Mouse (Mus musculus) cerebellum, adult 11 months (tissue): Measurements from ENCODE around the gene Atf6.

Experiments used
- DNase-seq: peaks from one replicate; pipeline ENCODE4 v3.0.0; 2022

The Atf6 gene

DNA sequence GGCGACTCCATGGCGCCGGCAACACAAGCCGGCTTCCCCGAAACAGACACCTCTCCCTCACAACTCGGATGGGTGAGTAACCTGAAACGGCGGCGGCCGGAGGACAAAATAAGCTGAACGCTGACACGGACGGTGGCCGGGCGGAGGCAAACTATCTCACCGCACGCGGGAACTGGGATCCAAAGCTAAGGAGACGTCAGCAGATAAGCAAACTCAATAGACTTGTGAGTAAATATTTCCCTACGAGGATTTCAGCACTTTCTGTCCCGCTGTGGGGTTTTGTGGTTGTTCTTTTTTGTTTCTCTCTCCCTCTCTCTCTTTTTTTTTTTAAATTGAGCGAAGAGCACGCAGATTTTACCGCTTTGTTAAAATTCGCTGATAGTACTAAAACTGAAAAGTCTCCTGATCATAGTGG is at the start of gene Atf6:
Gene Atf6, minus strand, starts transcription at position 81 of the 415 bp plus-strand sequence.
- peak; percentile 94 for DNase-seq

DNA sequence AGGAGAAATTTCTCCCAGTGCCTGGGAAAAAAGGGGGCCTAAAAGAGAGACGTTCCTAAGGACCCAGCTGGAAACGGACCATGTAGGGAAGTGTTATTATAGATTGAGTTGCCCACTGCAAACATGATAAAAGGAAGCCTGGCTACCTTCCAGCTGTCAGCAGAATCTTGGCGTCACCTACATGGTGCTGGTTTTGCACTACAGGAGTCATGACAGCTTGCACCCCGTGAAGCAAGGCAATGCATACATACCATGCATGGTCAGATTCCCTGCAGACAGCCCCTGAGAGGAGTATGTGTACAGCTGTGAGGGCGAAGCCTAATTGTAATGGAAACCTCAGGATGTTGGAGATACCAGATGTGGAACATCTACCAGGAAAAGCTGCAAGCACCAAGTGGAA is 48.1 kb upstream of the Atf6 start:
- DNase-seq, result no peak

DNA sequence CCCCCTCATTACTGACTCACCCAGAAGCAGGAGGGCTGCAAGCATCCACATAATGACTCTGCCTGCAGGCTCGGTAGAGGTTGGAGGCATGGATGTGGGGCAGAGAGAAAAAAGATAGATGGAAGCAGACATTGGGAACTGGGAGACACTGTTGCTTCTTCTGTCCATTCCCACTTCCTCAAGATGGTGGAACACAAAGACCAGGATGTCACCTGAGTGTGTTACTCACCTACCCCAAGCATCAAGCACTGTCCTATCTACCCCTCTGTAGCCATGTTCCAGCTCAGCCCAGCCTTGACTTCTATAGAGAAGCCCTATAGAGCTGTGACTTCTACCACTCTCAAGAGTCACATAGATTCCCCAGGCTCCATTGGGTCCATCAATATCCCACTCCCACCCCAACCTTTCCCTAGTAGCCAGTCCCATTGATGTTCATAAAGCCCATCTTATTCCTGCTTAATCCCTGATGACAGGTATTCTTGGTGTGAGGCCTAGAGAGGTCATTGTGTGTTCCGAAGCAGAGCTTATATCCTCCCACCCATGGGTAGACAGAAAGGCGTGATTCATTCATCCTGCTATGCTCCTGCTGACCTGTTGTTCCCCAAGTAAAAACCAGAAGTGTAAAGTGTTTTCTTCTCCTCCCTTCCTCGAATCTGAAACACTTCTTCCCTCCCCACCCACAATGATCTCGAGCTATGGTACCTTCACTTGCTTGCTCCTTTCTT is 45.5 kb upstream of the Atf6 start, which contains the start of gene Fcrlb:
Gene Fcrlb, minus strand, starts transcription at position 51 of the 725 bp plus-strand sequence.
- DNase-seq, result no peak

DNA sequence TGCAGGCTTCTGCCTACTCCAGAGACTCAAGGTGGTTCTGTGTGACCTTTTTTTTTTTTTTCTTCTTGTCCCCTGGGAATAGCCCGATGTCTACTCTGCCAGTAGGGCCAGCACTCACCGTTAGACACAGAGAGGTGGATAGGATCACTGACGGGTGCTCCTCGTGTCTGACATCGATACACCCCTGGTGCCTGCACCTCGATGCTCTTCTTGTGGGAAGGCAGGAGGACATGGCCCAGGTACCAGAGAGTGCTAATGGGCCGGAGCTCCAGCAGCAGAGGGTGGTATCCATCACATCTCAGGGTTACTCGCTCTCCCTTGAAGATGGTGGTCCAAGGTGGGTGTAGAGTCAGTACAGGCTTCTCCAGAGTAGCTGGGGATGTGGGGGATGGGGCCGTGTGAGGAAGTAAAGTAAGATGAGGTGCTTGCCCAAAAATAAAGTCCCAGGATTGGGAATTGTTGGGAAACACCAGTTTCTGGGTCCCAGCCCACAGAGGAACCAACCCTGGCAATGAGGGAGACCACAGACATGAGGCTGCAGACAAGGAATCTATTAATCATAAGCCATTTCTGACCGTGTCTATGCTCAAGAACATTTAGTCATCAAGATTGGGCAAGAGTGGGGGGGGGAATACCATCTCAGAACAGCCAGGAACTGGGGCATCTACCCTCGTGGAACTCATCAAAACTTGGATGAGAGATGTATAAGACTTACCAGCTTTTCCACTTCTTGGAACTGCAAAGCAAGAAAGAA is 44.5 kb upstream of the Atf6 start:
- DNase-seq, result no peak

DNA sequence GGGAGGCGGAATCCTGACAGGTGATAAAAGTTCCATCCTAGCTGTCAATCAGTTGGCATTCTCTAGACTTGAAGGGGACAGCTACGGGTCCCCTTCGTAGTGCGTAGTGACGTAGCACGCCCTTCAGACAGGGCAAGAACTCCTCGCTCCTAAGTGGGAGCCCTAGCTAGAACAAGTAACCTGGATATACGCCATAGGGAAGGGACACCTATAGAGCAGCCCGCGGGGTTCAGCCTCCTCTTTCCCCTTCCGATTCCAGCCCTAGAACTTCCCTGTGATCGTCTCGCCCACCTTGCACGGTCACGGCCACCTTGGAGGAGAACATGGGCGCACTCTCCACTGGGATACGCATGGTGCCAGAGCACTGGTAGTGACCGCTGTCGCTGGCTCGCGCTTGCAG is 40.8 kb upstream of the Atf6 start:
- peak; percentile 27 for DNase-seq

DNA sequence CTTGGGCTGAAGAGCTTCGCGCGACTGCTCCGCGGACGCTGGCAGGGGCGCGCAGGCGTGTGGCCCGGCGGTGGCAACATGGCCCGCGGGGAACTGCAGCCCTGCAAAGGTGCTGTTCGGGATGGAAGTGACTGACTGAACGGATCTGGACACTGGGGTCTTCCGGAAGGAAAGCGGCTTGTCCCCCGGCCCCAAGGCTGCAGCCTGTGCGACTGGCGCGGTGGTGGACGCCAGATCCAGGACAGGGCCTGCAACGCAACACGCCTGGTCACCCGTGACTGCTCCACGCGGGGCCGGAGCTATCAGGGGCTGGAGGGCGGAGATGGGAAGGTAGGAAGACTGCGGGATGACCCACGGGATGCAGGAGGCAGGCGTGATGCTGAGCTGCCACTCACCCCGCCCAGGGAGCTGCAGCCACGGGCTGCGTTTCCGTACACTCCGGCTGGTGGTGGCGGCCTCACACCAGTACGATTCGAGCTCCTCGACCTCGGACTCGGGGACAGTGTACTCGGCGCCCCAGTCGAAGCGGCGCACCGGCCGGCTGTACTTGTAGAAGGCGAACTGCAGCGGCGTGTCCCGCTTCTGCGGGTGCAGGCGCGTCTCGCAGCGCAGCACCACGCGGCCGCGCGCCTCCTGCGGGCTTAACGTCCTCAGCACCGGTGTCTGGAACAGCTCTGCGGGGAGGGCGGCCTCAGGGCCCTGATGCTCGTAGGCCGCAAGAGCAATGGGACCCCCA is 40.1 kb upstream of the Atf6 start:
- peak; percentile 51 for DNase-seq

DNA sequence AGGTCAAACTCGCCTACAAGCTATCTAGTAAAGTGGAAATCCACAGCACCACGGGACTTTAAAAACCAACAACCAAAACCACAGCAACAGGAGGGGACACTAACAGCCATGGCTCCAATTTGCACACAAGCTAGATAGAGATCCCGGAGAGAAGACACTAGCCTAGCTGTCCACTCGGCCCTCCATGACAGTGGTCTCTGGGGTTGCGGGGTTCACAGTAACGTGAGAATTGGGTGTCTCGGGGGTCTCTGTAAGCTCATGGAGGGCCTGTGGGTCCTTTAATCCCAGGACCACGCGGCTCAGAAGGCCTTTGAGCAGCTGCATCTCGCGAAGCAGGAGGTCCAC is 39.5 kb upstream of the Atf6 start:
- DNase-seq, result no peak

DNA sequence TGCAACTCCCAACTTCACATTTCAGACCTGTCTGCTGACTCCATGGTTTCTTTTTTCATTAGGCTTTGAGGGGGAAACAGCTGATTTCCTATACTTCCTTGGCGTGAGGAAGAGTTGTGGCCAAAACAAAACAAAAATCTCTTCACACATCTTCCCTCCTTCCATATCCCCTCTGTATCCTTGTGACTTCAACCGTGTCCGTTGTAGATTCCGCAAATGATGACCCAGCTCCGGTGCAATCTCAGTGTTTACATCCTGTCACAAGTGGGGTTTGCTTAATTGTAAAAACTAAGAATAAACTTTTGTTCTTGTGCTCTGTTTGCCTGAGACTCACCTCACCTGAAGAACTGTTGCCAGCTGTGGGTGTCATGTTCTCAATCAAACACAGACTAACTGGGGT is 35.9 kb upstream of the Atf6 start:
- DNase-seq, result no peak

DNA sequence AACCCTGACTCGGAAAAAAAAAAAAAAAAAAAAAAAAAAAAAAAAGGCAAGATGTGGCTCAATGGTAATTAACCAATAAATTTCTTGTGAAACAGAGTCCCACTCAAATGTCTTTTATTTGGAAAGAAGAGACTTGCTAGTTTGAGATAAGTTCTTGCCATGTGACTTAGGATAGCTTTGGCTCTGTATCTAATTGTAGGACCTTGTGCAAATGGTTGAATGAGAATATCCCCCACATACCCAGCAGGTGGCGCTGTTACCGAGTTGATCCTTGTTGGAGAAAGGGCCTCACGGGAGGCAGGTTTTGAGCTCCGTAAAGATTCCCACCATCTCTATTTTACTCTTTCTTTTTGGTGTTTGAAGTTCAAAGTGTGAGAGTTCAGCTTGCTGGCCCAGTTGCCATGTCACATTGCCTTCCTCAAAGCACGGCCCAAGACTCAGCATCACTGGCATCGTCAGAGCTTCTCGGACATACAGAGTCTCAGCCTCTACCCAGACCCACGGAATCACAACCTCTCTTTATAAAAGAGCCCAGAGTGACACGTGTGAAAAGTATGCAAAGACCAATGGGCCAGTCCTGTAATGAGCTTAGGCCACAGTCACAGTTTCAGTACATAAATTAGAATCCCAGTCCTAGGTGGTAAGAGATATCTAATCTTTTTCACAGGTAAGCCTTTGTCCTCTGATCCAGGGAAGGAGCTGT is 34.1 kb upstream of the Atf6 start:
- peak; percentile 73 for DNase-seq

DNA sequence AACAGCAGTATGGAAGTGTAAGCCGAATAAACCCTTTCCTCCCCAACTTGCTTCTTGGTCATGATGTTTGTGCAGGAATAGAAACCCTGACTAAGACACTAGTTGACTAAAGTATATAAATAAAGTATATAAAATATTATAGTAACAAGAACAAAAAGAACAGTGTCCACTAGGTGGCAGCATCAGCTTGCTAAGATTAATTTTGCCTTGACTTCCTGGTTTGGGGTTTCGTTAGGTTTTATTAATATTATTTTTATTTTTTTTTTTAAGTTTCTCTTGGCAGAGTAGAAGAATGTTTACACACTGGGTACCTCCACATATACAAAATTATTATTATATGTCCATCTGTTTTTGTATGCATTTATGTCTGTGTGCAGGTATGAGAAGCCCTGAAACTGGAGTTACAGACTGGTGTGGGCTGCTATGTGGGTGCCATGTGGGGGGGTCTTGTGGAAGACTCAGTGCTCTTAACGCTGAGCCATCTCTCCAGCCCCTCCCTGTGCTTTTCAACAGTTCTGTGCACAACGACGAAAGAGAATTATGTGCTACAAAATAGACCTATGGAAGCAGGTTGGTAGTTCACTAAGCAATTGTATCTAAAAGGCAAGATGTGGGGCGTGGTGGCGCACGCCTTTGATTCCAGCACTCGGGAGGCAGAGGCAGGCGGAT is 33.4 kb upstream of the Atf6 start:
- peak; percentile 21 for DNase-seq

DNA sequence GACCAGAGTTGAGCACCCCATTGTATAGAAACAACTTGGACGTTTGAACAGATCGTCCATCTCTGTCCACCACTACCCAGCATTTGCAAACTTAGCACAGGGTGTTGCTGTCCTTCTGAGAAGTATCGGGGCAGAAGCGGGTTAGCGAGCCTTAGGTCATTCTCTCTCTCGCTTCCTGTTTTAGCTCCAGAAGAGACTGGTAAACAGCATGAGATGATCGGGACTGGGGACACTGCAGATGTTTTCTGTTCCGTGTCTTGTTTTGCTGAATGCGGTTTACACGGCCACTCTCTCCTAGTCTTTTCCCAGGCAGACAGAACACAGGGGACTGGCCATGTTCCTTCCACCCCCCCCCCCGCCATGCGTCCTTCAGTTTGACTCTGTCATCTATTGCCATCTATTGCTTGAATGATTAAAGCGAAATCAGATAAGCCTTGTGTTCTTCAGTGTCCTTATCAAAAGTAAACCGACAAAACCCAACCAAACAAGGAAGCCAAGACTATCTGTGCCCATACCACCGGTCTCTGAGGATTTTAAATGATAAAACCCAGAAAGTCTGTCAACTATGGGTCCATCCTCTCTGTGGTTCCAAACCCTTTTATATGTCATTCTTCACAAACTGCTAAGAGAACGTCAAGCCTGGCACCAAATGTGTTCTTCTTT is 31.0 kb upstream of the Atf6 start:
- DNase-seq, result no peak

DNA sequence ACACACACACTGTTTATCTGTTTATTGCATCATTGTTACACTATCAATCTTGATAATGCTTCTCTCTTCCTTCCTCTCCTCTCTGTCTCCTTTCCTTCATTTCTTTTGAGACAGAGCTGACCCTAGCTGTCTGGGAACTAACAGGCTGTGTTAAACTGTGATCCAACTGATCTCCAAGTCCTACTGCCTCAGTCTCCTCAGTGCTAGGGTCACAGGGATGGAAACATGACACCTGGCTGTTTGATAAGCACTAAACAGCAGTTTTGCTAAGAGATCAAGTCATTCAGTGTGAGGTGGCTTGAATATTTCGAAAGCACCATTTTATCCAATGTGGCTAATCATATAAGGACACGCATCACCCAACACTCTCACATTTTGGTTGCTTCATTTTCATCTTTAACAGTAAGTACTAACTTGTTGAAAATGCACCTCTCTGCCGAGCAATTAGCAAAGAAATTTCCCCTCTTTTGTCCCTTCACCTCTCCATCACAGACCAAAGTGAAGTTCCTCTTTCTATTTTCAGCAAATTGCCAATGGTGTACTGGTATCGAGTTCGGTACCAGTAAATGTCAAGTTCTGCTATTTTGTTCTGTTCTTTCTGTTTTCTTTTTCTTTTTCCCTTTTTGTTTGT is 29.2 kb upstream of the Atf6 start:
- no peak for DNase-seq

DNA sequence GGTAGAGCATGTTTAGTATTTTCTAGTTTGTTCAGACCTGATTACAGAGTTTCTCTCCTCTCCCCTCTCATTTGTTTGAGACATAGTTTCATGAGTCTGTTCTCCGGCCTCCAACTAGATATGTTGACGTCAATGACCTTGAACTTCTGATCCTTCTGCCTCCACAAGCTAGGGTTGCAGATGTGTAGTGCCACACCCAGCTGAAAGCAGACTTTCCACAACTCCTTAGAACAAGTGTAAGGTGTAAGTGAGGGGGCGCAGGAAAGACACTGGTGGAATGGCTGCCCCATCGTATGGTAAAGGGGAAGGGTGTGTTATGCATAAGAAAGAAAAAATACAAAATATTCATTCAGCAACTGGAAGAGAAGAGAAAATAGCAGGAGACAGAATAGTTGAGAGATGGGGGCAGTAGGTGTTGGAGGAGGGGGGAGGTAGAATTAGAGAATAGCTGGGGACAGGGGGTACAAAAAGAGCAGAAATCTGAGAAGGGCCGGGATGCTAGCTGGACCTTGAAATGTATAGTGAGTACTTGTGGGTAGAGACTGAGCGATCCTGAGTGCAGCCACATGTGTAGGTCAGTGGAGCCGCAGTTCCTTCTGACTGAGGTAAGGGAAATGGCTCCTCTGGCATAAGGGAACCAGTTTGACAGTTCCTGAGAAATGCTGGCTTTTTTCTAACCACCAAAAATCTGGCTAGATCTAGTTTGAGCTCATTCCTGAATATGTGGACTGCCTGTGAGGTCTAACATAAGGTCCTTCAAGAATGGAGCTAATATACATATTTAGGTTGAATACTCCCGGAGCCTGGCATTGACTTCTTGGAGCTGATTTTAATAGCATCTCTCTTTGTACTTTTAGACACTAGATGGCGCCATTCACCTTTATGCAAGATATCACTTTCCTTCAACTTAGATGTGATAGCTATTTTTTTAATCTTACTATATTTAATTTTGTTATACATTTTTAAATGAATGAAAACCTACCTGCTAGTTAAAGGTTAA is 27.3 kb upstream of the Atf6 start:
- no peak for DNase-seq

DNA sequence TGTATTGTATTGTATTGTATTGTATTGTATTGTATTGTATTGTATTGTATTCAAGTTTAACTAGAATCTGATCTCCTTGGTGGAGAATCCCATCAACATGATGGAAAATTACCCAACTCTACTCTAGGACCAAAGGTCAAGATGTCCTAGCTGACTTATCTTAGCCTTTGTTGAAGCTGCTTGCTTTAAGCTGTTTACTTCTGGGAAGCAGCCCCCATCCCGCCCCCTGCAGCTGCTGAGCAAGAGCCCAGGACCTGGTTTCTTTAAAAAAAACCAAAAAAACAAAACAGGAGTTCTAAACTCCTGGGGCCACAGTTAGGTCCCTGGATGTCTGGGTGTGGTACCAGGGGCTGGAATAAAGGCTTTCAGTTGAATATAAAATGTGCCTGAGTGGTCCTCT is 24.7 kb upstream of the Atf6 start:
- no peak for DNase-seq

DNA sequence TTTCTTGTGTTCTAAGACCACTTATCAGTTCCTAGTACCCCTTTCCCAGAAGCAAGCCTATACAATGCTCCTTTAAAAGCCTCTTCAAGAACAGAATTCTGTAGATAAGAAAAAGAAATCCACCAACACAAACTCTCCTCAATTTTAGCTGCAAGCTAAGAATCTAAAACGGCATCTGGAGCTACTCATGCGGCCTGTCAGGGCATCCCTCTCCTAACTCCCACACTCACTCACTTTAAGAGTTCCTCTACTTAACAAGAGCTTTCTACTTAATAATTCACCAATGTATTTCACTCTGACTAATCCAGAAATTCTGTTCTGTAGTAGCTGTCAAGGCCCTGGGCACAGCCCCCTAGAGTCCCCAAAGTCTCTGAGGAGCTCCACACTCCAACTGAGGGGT is 24.1 kb upstream of the Atf6 start:
- no peak for DNase-seq

DNA sequence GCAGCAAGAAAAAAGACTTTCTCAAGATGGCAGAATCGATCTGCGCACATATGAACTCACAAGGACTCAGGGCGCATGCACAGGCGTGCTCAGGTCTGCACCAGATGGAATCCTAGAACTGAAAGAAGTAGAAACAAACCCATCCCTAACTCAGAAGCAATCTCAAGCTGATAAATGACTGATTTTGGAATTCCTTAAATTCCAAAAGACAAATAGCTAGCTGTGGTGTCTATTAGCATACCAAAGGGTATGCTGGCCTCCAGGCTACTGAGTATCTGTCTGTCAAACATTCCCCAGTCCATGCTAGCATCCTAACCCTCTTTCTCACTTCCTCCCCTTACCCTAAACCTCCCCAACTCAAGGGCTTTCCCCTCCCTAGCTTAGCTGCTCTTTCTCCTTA is 21.7 kb upstream of the Atf6 start:
- no peak for DNase-seq

DNA sequence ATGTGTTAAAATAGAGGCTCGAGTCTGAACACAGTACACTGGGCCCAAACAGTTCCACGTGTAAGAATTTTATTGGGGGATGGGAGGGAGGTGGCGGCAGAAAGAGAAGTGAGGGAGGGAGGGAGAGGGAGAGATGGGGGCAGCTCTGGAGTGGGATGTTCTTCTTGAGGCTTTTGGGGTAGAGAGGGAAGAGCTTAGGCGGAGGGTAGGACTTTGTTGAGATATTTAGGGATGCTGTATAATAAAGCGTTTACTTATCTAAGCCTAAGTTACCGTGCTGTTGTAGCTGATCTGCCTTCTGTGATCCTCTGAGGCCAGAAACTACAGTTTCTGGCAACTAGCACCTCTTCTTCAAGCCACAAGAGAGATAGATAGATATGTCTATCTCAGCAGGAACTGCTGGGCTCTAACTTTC is 18.5 kb upstream of the Atf6 start:
- no peak for DNase-seq

DNA sequence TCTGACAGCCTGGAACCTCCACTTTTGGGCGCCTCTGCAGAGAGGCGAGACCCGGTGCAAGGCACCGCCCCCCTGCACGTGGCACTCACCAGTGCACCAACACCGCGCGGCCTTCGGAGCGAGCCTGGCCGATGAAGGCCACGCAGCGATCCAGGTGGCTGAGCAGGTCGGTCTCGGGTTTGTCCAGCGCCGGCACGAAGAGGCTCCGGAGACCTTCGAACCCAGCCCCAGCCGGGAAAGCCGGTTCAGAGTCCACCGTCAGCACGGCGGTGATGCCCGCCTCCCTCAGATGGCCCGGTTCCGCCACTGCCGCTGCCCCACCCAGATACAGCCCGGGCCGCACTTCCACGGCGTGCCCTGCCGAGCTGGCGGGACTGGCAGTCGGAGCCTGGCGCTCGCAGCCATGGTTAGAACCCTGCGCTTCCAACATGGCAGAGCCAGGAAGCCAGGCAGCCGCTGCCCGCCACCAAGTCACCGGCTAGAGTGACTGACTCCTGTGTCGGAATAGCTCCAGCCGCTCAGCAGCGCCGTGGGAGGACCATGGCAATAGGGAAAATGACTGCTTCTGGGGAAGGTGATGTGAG is 17.5 kb upstream of the Atf6 start, which contains the start of the genes Gm26620 and Dusp12:
Gene Gm26620, plus strand, starts transcription at position 88 of the 584 bp plus-strand sequence.
Gene Dusp12, minus strand, starts transcription at position 563 of the 584 bp plus-strand sequence.
- peak; percentile 81 for DNase-seq

DNA sequence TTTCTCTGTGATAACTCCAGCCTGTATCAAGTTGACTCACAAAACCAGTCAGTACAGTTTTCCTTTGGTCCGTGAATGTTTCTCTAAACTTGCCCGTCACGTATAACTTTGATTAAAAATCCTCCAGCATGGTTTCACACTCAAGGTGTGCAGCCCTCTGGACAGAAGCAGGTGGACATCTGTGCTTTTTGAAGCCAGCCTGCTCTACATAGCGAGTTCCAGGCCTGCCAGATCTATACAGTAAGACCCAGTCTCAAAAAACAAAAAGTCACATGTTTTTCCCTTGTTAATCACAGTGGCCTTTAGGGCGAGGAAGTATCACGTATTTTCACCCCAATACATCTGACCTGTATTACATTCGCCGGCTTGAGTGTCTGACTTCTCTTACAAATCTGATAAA is 16.8 kb upstream of the Atf6 start:
- DNase-seq, result no peak
